Mouse (Mus musculus) hindbrain, postnatal 0 days (tissue): Measurements from ENCODE around the gene Pcbp2. TPM values are rescaled to one million over a fixed set of nuclear protein-coding genes. Genes with fewer than 3 reads are reported as not detected.

ENCODE experiments used
- ATAC-seq: fragments of 200-750 bp; cut with Nextera tagmentation; 2 replicates; pipeline ENCODE4 v1.8.0; 2017; ENCODE audit warnings: mild to moderate bottlenecking, moderate TSS enrichment, moderate library complexity
- DNase-seq: peaks from one replicate; pipeline ENCODE4 v3.0.0-alpha.2; 2015; ENCODE audit warnings: low spot score
- H3K27ac ChIP-seq: fragments of 300-500 bp; sonication (generic); 2 replicates; pipeline ENCODE4 v1.5.1; 2014; ENCODE audit warnings: mild to moderate bottlenecking
- H3K27me3 ChIP-seq: fragments of 300-500 bp; sonication (generic); 2 replicates; pipeline ENCODE4 v1.6.1; 2014; ENCODE audit warnings: low read length, mixed read lengths; ENCODE audit not compliant: insufficient read depth
- H3K36me3 ChIP-seq: fragments of 300-500 bp; sonication (generic); 2 replicates; pipeline ENCODE4 v1.6.1; 2014; ENCODE audit warnings: low read length, mixed read lengths; ENCODE audit not compliant: insufficient read depth
- H3K4me1 ChIP-seq: fragments of 300-500 bp; sonication (generic); 2 replicates; pipeline ENCODE4 v1.6.1; 2014; ENCODE audit warnings: antibody characterized with exemption, low read length, mixed read lengths; ENCODE audit not compliant: insufficient read depth
- H3K4me2 ChIP-seq: fragments of 300-500 bp; sonication (generic); 2 replicates; pipeline ENCODE4 v1.6.1; 2014; ENCODE audit warnings: low read depth, mild to moderate bottlenecking, low read length, moderate library complexity, mixed read lengths
- H3K4me3 ChIP-seq: fragments of 300-500 bp; sonication (generic); 2 replicates; pipeline ENCODE4 v1.5.1; 2014; ENCODE audit warnings: low read length
- H3K9ac ChIP-seq: fragments of 300-500 bp; sonication (generic); replicated peaks from 2 replicates; pipeline ENCODE4 v1.6.1; 2014; ENCODE audit warnings: mild to moderate bottlenecking, low read length, moderate library complexity, mixed read lengths
- H3K9me3 ChIP-seq: fragments of 300-500 bp; sonication (generic); 2 replicates; pipeline ENCODE4 v1.6.1; 2016; ENCODE audit warnings: low read length, mixed read lengths
- CTCF ChIP-seq: IDR thresholded peaks from 2 replicates; pipeline ENCODE4 v1.5.1; 2016; ENCODE audit warnings: antibody characterized with exemption, control low read depth, low read depth
- WGBS: fragments of 180-500 bp; shearing (Covaris S2); extraction: QIAGEN DNeasy Blood & Tissue Kit; methylation state at CpG from one replicate; pipeline ENCODE4 v1.1.7; 2014; 5-methylcytosine and 5-hydroxymethylcytosine counted together
- polyA plus RNA-seq: library from polyadenylated mRNA; unstranded; fragments of >200 nt; fragmentation: Nextera tagmentation; extraction: Ambion mirVana; gene quantifications from 2 replicates; pipeline ENCODE4 v1.2.1, GENCODE M21; 2015
- total RNA-seq: library from RNA; depleted of rRNA; stranded (reverse); fragments of >200 nt; gene quantifications from 2 replicates; pipeline ENCODE4 v1.2.3, GENCODE M21; 2014

Gene Pcbp2
- total and polyA plus RNA-seq, 2 experiments from 2014 or later = 104 to 151 TPM

DNA sequence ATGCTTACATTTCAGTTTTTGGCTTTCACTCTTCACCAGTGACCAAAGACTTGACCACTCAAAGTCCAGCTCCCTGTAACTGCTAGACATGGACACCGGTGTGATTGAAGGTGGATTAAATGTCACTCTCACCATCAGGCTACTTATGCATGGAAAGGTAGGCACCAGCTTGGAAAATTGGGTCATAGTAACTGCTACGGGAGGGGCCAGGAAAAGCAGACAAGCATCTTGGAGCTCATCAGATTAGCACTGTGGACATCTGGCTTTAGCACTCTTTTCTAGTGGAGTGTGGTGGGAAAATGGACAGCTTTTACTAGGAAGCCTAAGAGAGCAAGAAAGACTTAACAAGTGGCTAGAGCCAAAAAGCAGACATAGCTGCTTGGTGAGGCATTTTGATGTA, 2.9 kb downstream of the Pcbp2 start:
- no peak for DNase-seq
- Histone ChIP-seq H3K4me3 (no peak overlapping the region), H3K4me2 (no peak overlapping the region), H3K9ac (no peak overlapping the region), H3K4me1 (peaks cover 6% of the 10 kb centered on the region; the same call in 1 of the 2 replicates), H3K36me3 (peaks cover 29% of the 10 kb centered on the region), H3K27me3 (no peaks in the 10 kb centered on the region), H3K9me3 (peaks cover 2% of the 10 kb centered on the region; the same call in 1 of the 2 replicates), H3K27ac (no peak overlapping the region)
- WGBS = 57% methylated on average over 2 of the region's 2 CpGs
- no peak for ATAC-seq
- no peak for TF ChIP-seq CTCF

DNA sequence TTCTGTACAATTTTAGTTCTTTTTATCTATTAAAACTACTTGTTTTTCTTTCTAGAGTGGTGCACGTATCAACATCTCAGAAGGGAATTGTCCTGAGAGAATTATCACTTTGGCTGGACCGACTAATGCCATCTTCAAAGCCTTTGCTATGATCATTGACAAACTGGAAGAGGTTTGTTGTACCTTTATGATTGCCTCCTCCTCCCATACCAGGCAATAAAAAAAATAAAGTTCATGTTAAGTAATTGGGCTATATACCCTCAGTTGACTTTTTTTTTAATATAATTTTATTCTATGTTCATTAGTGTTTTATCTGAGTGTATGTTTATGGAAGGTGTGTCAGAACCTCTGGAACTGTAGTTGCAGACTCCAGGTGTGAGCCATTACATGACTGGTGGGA, 4.2 kb downstream of the Pcbp2 start:
- Histone ChIP-seq H3K4me2 (no peak overlapping the region), H3K9ac (no peak overlapping the region), H3K4me3 (no peak overlapping the region), H3K4me1 (peaks cover 6% of the 10 kb centered on the region; the same call in 1 of the 2 replicates), H3K9me3 (no peaks in the 10 kb centered on the region), H3K27ac (no peak overlapping the region), H3K36me3 (peaks cover 34% of the 10 kb centered on the region), H3K27me3 (no peaks in the 10 kb centered on the region)
- no peak for TF ChIP-seq CTCF
- DNase-seq = no peak
- WGBS = 83% methylated on average over 2 of the region's 2 CpGs
- ATAC-seq = no peak

DNA sequence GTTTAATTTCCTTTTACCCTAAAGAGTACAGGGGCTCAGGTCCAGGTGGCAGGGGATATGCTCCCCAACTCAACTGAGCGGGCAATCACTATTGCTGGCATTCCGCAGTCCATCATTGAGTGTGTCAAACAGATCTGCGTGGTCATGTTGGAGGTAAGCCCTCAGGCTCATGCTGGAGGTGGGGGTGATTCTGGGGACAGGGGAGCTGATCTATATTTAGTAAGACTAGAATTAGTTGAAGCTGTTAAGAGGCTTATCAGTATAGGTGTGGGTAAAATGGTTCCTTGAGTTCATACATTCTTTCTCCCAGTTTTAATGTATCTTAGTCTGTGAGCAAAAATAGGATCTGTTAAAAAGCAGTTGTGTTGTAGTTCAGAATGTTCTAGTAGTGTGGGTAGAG, 12.8 kb downstream of the Pcbp2 start:
- H3K36me3 ChIP-seq = peaks cover 43% of the 10 kb centered on the region
- H3K4me3 ChIP-seq = no peak overlapping the region
- H3K27ac ChIP-seq = no peak overlapping the region
- H3K9me3 ChIP-seq = no peaks in the 10 kb centered on the region
- ATAC-seq (no peak), DNase-seq (no peak)
- no peak for TF ChIP-seq CTCF
- 93% methylated on average over 3 of the region's 3 CpGs for WGBS
- H3K27me3 ChIP-seq = no peaks in the 10 kb centered on the region
- H3K4me1 ChIP-seq = no peaks in the 10 kb centered on the region
- no peak overlapping the region for H3K9ac ChIP-seq
- H3K4me2 ChIP-seq = no peak overlapping the region

DNA sequence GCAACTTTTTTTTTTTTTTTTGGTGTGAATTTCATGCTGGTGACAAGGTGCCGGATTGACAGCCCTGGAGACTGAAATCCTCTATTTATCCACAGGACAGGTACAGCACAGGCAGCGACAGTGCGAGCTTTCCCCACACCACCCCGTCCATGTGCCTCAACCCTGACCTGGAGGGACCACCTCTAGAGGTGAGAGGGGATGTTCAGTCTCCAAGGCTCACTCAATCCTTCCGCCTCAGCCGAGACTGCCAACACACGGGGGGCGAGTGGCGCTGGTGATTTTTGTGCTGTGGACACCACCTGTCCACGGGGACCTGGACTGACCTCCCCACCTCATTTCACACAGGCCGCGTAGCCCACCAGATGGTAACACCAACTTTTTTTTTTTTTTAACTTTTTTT, 15.5 kb downstream of the Pcbp2 start:
- no peak for DNase-seq
- Histone ChIP-seq H3K27me3 (no peaks in the 10 kb centered on the region), H3K9ac (no peak overlapping the region), H3K4me3 (no peak overlapping the region), H3K27ac (no peak overlapping the region), H3K9me3 (no peaks in the 10 kb centered on the region), H3K4me1 (no peaks in the 10 kb centered on the region), H3K36me3 (peaks cover 61% of the 10 kb centered on the region), H3K4me2 (no peak overlapping the region)
- WGBS = 88% methylated on average over 12 of the region's 12 CpGs
- TF ChIP-seq CTCF = no peak
- ATAC-seq = no peak

DNA sequence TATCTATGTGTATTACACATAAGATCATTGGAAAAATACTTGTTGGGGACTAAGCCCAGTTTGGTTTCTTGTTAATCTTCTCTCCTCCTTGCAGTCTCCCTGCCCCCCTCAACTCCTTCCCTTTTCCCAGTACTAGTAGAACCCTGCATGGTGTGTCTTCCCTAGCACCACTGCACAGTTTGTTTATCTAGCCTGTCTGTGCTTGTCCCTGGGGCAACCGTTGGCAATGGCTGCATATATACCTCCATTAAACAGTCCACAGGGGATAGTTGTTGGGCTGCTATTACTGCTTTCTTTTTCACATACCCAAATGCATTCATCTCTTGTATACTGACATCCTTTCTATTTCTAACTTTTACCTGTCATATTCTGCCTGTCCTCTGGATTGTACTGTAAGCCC, 17.3 kb downstream of the Pcbp2 start:
- H3K36me3 ChIP-seq = peaks cover 67% of the 10 kb centered on the region
- ATAC-seq (no peak), DNase-seq (no peak)
- no peak for TF ChIP-seq CTCF
- H3K27ac ChIP-seq = no peak overlapping the region
- no peaks in the 10 kb centered on the region for H3K4me1 ChIP-seq
- H3K4me2 ChIP-seq = no peak overlapping the region
- 85% methylated on average over 1 of the region's 1 CpGs for WGBS
- no peak overlapping the region for H3K9ac ChIP-seq
- no peaks in the 10 kb centered on the region for H3K9me3 ChIP-seq
- no peak overlapping the region for H3K4me3 ChIP-seq
- no peaks in the 10 kb centered on the region for H3K27me3 ChIP-seq

DNA sequence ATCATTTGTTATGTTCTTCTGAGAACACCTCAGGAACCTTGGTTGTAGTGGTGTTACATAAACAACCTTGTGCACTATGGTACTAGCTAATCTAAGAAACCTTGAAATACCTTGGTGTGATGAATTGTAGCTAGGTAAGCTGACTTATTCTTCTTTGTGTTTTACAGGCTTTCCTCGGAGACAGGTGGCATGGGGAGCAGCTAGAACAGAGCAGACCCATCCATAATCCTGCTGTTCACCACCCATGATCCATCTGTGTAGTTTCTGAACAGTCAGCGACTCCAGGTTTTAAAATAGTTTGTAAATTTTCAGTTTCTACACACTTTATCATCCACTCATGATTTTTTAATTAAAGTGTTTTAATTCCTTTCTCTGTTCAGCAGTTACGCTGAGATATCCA, 28.0 kb downstream of the Pcbp2 start:
- peaks cover 66% of the 10 kb centered on the region for H3K36me3 ChIP-seq
- H3K27ac ChIP-seq = no peak overlapping the region
- H3K9ac ChIP-seq = no peak overlapping the region
- no peak overlapping the region for H3K4me2 ChIP-seq
- no peaks in the 10 kb centered on the region for H3K9me3 ChIP-seq
- no peak for DNase-seq
- 87% methylated on average over 3 of the region's 3 CpGs for WGBS
- ATAC-seq = no peak
- no peak overlapping the region for H3K4me3 ChIP-seq
- no peaks in the 10 kb centered on the region for H3K4me1 ChIP-seq
- no peak for TF ChIP-seq CTCF
- no peaks in the 10 kb centered on the region for H3K27me3 ChIP-seq

DNA sequence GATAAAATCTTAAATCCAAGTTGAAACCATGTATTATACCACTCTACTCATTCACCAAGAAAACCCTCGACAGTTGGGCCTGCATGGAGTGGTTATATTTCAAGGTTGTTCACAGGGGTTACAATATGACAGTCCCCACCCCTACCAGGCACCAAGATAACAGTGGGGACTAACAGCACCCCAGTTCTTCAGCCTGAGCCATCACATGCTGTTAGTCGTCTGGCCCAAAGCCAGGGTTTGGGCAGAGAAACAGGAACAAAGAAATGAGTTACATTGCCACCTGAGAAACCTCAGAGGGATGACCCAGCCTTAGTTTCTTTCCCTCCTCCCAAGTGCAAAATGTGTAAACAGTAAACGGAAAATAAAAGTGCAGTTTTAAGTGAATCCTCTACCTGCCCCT, 29.0 kb downstream of the Pcbp2 start:
- H3K9ac ChIP-seq = no peak overlapping the region
- no peak for ATAC-seq
- 70% methylated on average over 3 of the region's 3 CpGs for WGBS
- no peak for TF ChIP-seq CTCF
- no peak overlapping the region for H3K4me3 ChIP-seq
- H3K4me1 ChIP-seq = no peaks in the 10 kb centered on the region
- H3K9me3 ChIP-seq = no peaks in the 10 kb centered on the region
- H3K36me3 ChIP-seq = peaks cover 66% of the 10 kb centered on the region
- H3K4me2 ChIP-seq = no peak overlapping the region
- no peak for DNase-seq
- no peak overlapping the region for H3K27ac ChIP-seq
- no peaks in the 10 kb centered on the region for H3K27me3 ChIP-seq
